Mouse (Mus musculus) embryonic facial prominence, embryonic 13.5 days (tissue): ENCODE results near the gene Tpst2. TPM values are rescaled to one million over a fixed set of nuclear protein-coding genes. Genes with fewer than 3 reads are reported as not detected.

Experiments
- ATAC-seq: fragments of 200-750 bp; cut with Nextera tagmentation; 2 replicates; pipeline ENCODE4 v1.8.0; 2017; ENCODE audit warnings: low read depth; ENCODE audit not compliant: insufficient number of reproducible peaks, insufficient read depth, low FRiP score, low TSS enrichment
- H3K27ac ChIP-seq: fragments of 300-500 bp; sonication (generic); 2 replicates; pipeline ENCODE4 v1.5.1; 2015; ENCODE audit warnings: moderate library complexity, mild to moderate bottlenecking, inconsistent platforms
- H3K27me3 ChIP-seq: fragments of 300-500 bp; sonication (generic); 2 replicates; pipeline ENCODE4 v1.6.1; 2015; ENCODE audit warnings: mild to moderate bottlenecking, inconsistent platforms
- H3K36me3 ChIP-seq: fragments of 300-500 bp; sonication (generic); 2 replicates; pipeline ENCODE4 v1.6.1; 2015; ENCODE audit warnings: mild to moderate bottlenecking, inconsistent platforms
- H3K4me1 ChIP-seq: fragments of 300-500 bp; sonication (generic); 2 replicates; pipeline ENCODE4 v1.6.1; 2015; ENCODE audit warnings: inconsistent platforms
- H3K4me2 ChIP-seq: fragments of 300-500 bp; sonication (generic); 2 replicates; pipeline ENCODE4 v1.6.1; 2015; ENCODE audit warnings: moderate library complexity, mild to moderate bottlenecking, inconsistent platforms
- H3K4me3 ChIP-seq: fragments of 300-500 bp; sonication (generic); 2 replicates; pipeline ENCODE4 v1.5.1; 2015; ENCODE audit warnings: mild to moderate bottlenecking, inconsistent platforms
- H3K9ac ChIP-seq: fragments of 300-500 bp; sonication (generic); 2 replicates; pipeline ENCODE4 v1.6.1; 2015; ENCODE audit warnings: mild to moderate bottlenecking, inconsistent platforms
- H3K9me3 ChIP-seq: fragments of 300-500 bp; sonication (generic); 2 replicates; pipeline ENCODE4 v1.6.1; 2016; ENCODE audit warnings: inconsistent platforms
- WGBS: fragments of 180-500 bp; shearing (Covaris S2); methylation state at CpG from one replicate; pipeline ENCODE4 v1.1.7; 2015; ENCODE audit warnings: mixed read lengths; 5-methylcytosine and 5-hydroxymethylcytosine counted together
- polyA plus RNA-seq: library from polyadenylated mRNA; unstranded; fragments of >200 nt; fragmentation: Nextera tagmentation; extraction: Ambion mirVana; gene quantifications from 2 replicates; pipeline ENCODE4 v1.2.1, GENCODE M21; 2015

The Tpst2 gene
- polyA plus RNA-seq, 1 experiment from 2014 or later: 38.7 TPM

- Histone ChIP-seq H3K27me3 (peaks cover 34% of the 10 kb centered on the region), H3K9ac (peak overlapping the region; percentile 40; the same call in 1 of the 2 replicates), H3K4me2 (no peak overlapping the region), H3K4me3 (no peak overlapping the region), H3K27ac (no peak overlapping the region), H3K36me3 (no peaks in the 10 kb centered on the region), H3K4me1 (peaks cover 20% of the 10 kb centered on the region), H3K9me3 (no peaks in the 10 kb centered on the region)
- WGBS: 47% methylated on average over 5 of the region's 5 CpGs
- ATAC-seq: no peak
Measured at GRCm38 (mm10) chr5:112242361-112242778, 34.1 kb upstream of the Tpst2 start.

- H3K9ac ChIP-seq: no peak overlapping the region
- H3K36me3 ChIP-seq: no peaks in the 10 kb centered on the region
- H3K4me3 ChIP-seq: no peak overlapping the region
- WGBS: 53% methylated on average over 5 of the region's 5 CpGs
- peaks cover 17% of the 10 kb centered on the region for H3K4me1 ChIP-seq
- H3K9me3 ChIP-seq: no peaks in the 10 kb centered on the region
- H3K27me3 ChIP-seq: peaks cover 29% of the 10 kb centered on the region
- H3K27ac ChIP-seq: no peak overlapping the region
- no peak for ATAC-seq
- no peak overlapping the region for H3K4me2 ChIP-seq
Measured at GRCm38 (mm10) chr5:112243041-112243440, 33.5 kb upstream of the Tpst2 start.

- Histone ChIP-seq H3K9me3 (no peaks in the 10 kb centered on the region), H3K9ac (no peak overlapping the region), H3K4me3 (no peak overlapping the region), H3K4me2 (no peak overlapping the region), H3K36me3 (no peaks in the 10 kb centered on the region), H3K27ac (no peak overlapping the region), H3K4me1 (peaks cover 17% of the 10 kb centered on the region), H3K27me3 (peaks cover 26% of the 10 kb centered on the region)
- 54% methylated on average over 10 of the region's 10 CpGs for WGBS
- ATAC-seq: no peak
Measured at GRCm38 (mm10) chr5:112243539-112244274, 32.8 kb upstream of the Tpst2 start.

GRCm38 (mm10) chr5:112244275-112244562, 32.3 kb upstream of the Tpst2 start:
- WGBS: 55% methylated on average over 1 of the region's 1 CpGs
- no peak overlapping the region for H3K4me2 ChIP-seq
- no peak for ATAC-seq
- H3K9ac ChIP-seq: no peak overlapping the region
- H3K9me3 ChIP-seq: no peaks in the 10 kb centered on the region
- H3K36me3 ChIP-seq: no peaks in the 10 kb centered on the region
- H3K27ac ChIP-seq: no peak overlapping the region
- H3K4me3 ChIP-seq: no peak overlapping the region
- H3K27me3 ChIP-seq: peaks cover 21% of the 10 kb centered on the region
- peaks cover 17% of the 10 kb centered on the region for H3K4me1 ChIP-seq

- no peak overlapping the region for H3K4me3 ChIP-seq
- H3K36me3 ChIP-seq: no peaks in the 10 kb centered on the region
- 45% methylated on average over 8 of the region's 8 CpGs for WGBS
- no peak for ATAC-seq
- no peak overlapping the region for H3K4me2 ChIP-seq
- H3K9ac ChIP-seq: no peak overlapping the region
- peaks cover 18% of the 10 kb centered on the region for H3K27me3 ChIP-seq
- no peak overlapping the region for H3K27ac ChIP-seq
- no peaks in the 10 kb centered on the region for H3K9me3 ChIP-seq
- H3K4me1 ChIP-seq: peaks cover 17% of the 10 kb centered on the region
Measured at GRCm38 (mm10) chr5:112244890-112245615, 31.4 kb upstream of the Tpst2 start.

- no peak overlapping the region for H3K27ac ChIP-seq
- no peak overlapping the region for H3K9ac ChIP-seq
- no peaks in the 10 kb centered on the region for H3K36me3 ChIP-seq
- H3K27me3 ChIP-seq: peaks cover 15% of the 10 kb centered on the region
- no peak overlapping the region for H3K4me2 ChIP-seq
- H3K4me1 ChIP-seq: peaks cover 12% of the 10 kb centered on the region
- H3K9me3 ChIP-seq: no peaks in the 10 kb centered on the region
- no peak overlapping the region for H3K4me3 ChIP-seq
- ATAC-seq: no peak
- 41% methylated on average over 8 of the region's 8 CpGs for WGBS
Measured at GRCm38 (mm10) chr5:112247399-112247798, 29.1 kb upstream of the Tpst2 start.

GRCm38 (mm10) chr5:112249106-112249505, 27.4 kb upstream of the Tpst2 start:
- Histone ChIP-seq H3K9me3 (no peaks in the 10 kb centered on the region), H3K4me2 (no peak overlapping the region), H3K4me3 (no peak overlapping the region), H3K27ac (no peak overlapping the region), H3K27me3 (peaks cover 15% of the 10 kb centered on the region), H3K9ac (no peak overlapping the region), H3K36me3 (no peaks in the 10 kb centered on the region), H3K4me1 (peaks cover 9% of the 10 kb centered on the region)
- no peak for ATAC-seq
- WGBS: 81% methylated on average over 11 of the region's 11 CpGs

- ATAC-seq: no peak
- Histone ChIP-seq H3K4me2 (no peak within 1 kb of the TSS), H3K27ac (no peak within 1 kb of the TSS), H3K9ac (no peak within 1 kb of the TSS), H3K27me3 (peaks cover 7% of the 10 kb centered on the region; the same call in 1 of the 2 replicates), H3K4me1 (peaks cover 25% of the 10 kb centered on the region), H3K4me3 (no peak within 1 kb of the TSS), H3K36me3 (no peaks in the 10 kb centered on the region), H3K9me3 (no peaks in the 10 kb centered on the region)
- 72% methylated on average over 2 of the region's 2 CpGs for WGBS
Measured at GRCm38 (mm10) chr5:112252400-112252799, 24.1 kb upstream of the Tpst2 start, which contains the start of gene Cryba4. Gene Cryba4 (minus strand): TSS chr5:112252518.

GRCm38 (mm10) chr5:112253169-112253568, 23.3 kb upstream of the Tpst2 start:
- no peak for ATAC-seq
- peaks cover 25% of the 10 kb centered on the region for H3K4me1 ChIP-seq
- H3K4me3 ChIP-seq: no peak overlapping the region
- H3K4me2 ChIP-seq: no peak overlapping the region
- H3K27ac ChIP-seq: no peak overlapping the region
- peaks cover 5% of the 10 kb centered on the region; the same call in 1 of the 2 replicates for H3K27me3 ChIP-seq
- H3K9ac ChIP-seq: no peak overlapping the region
- WGBS: 14% methylated on average over 8 of the region's 8 CpGs
- no peaks in the 10 kb centered on the region for H3K9me3 ChIP-seq
- H3K36me3 ChIP-seq: no peaks in the 10 kb centered on the region

GRCm38 (mm10) chr5:112254282-112254806, 22.1 kb upstream of the Tpst2 start:
- no peak overlapping the region for H3K9ac ChIP-seq
- no peaks in the 10 kb centered on the region for H3K36me3 ChIP-seq
- H3K4me3 ChIP-seq: no peak overlapping the region
- no peak overlapping the region for H3K4me2 ChIP-seq
- no peak for ATAC-seq
- peaks cover 25% of the 10 kb centered on the region for H3K4me1 ChIP-seq
- H3K9me3 ChIP-seq: no peaks in the 10 kb centered on the region
- peaks cover 3% of the 10 kb centered on the region; the same call in 1 of the 2 replicates for H3K27me3 ChIP-seq
- 63% methylated on average over 7 of the region's 7 CpGs for WGBS
- no peak overlapping the region for H3K27ac ChIP-seq

GRCm38 (mm10) chr5:112255426-112255825, 21.1 kb upstream of the Tpst2 start, which contains the start of gene Crybb1:
Gene Crybb1 (plus strand): TSS chr5:112255815.
- Histone ChIP-seq H3K27me3 (peaks cover 3% of the 10 kb centered on the region; the same call in 1 of the 2 replicates), H3K4me2 (no peak within 1 kb of the TSS), H3K9me3 (no peaks in the 10 kb centered on the region), H3K4me3 (no peak within 1 kb of the TSS), H3K36me3 (no peaks in the 10 kb centered on the region), H3K27ac (no peak within 1 kb of the TSS), H3K4me1 (peaks cover 25% of the 10 kb centered on the region), H3K9ac (no peak within 1 kb of the TSS)
- WGBS: 38% methylated on average over 3 of the region's 3 CpGs
- no peak for ATAC-seq

- H3K4me3 ChIP-seq: no peak overlapping the region
- WGBS: 73% methylated on average over 9 of the region's 9 CpGs
- H3K4me2 ChIP-seq: no peak overlapping the region
- H3K36me3 ChIP-seq: no peaks in the 10 kb centered on the region
- H3K27me3 ChIP-seq: peaks cover 6% of the 10 kb centered on the region
- H3K9me3 ChIP-seq: no peaks in the 10 kb centered on the region
- ATAC-seq: no peak
- H3K4me1 ChIP-seq: peaks cover 25% of the 10 kb centered on the region
- H3K27ac ChIP-seq: no peak overlapping the region
- no peak overlapping the region for H3K9ac ChIP-seq
Measured at GRCm38 (mm10) chr5:112256457-112256856, 20.0 kb upstream of the Tpst2 start.
